Mouse (Mus musculus): ENCODE data around the gene Hoxa10.
A peak's percentile ranks its signal among the peaks of the same experiment; 100 is the strongest.

Gene Hoxa10

GRCm38 (mm10) chr6:52217459-52217768, 23.2 kb downstream of the Hoxa10 start:
- peak; percentile 43 for DNase-seq (ENCODE audit: low spot score)

GRCm38 (mm10) chr6:52216691-52217458, 23.8 kb downstream of the Hoxa10 start:
- DNase-seq (ENCODE audit: low spot score) = no peak

GRCm38 (mm10) chr6:52215771-52216535, 24.7 kb downstream of the Hoxa10 start:
- DNase-seq (ENCODE audit: low spot score) = no peak

- DNase-seq (ENCODE audit: low spot score) = no peak
These were observed 25.6 kb downstream of the Hoxa10 start for GRCm38 (mm10) chr6:52215070-52215469.

GRCm38 (mm10) chr6:52214271-52214670, 26.4 kb downstream of the Hoxa10 start:
- no peak for DNase-seq (ENCODE audit: low spot score)

GRCm38 (mm10) chr6:52213119-52213986, 27.3 kb downstream of the Hoxa10 start, which contains the start of the genes Hoxa3 and Gm28308:
Gene Hoxa3, minus strand, starts transcription at chr6:52213336.
Gene Gm28308, minus strand, starts transcription at chr6:52213339.
- DNase-seq (ENCODE audit: low spot score) = no peak

GRCm38 (mm10) chr6:52212556-52213118, 28.0 kb downstream of the Hoxa10 start:
- DNase-seq (ENCODE audit: low spot score) = no peak

GRCm38 (mm10) chr6:52211961-52212360, 28.7 kb downstream of the Hoxa10 start:
- DNase-seq (ENCODE audit: low spot score) = no peak

- peak; percentile 72 for DNase-seq (ENCODE audit: low spot score)
These were observed 29.3 kb downstream of the Hoxa10 start for GRCm38 (mm10) chr6:52211170-52211935.

- DNase-seq (ENCODE audit: low spot score) = no peak
These were observed 31.0 kb downstream of the Hoxa10 start for GRCm38 (mm10) chr6:52209685-52210046.

GRCm38 (mm10) chr6:52208868-52209684, 31.6 kb downstream of the Hoxa10 start:
- no peak for DNase-seq (ENCODE audit: low spot score)

- DNase-seq (ENCODE audit: low spot score) = no peak
These were observed 32.4 kb downstream of the Hoxa10 start, which contains the start of gene Hoxa6 for GRCm38 (mm10) chr6:52208072-52208867. Gene Hoxa6, minus strand, starts transcription at chr6:52208722.

- DNase-seq (ENCODE audit: low spot score) = no peak
These were observed 33.0 kb downstream of the Hoxa10 start for GRCm38 (mm10) chr6:52207684-52207976.

- DNase-seq (ENCODE audit: low spot score) = no peak
These were observed 33.6 kb downstream of the Hoxa10 start for GRCm38 (mm10) chr6:52206882-52207683.

GRCm38 (mm10) chr6:52205638-52206621, 34.7 kb downstream of the Hoxa10 start:
- no peak for DNase-seq (ENCODE audit: low spot score)

GRCm38 (mm10) chr6:52205221-52205620, 35.4 kb downstream of the Hoxa10 start:
- DNase-seq (ENCODE audit: low spot score) = no peak

- peak; percentile 92 for DNase-seq (ENCODE audit: low spot score)
These were observed 36.5 kb downstream of the Hoxa10 start, which contains the start of gene Hoxa5 for GRCm38 (mm10) chr6:52204050-52204752. Gene Hoxa5, minus strand, starts transcription at chr6:52204587.
